Mouse (Mus musculus): ENCODE data around the gene Xlr.
"Not testable (repeated sequence)": the region's sequence is repeated elsewhere in the genome, so short reads cannot be mapped to it uniquely, and the experiment has no call there.

GRCm38 (mm10) chrX:53797519-53797918 is at the start of gene Xlr:
- not testable (repeated sequence) for TF ChIP-seq CTCF (IDR thresholded peaks at IDR 0.05; ENCODE audit: borderline replicate concordance, insufficient read depth, low read depth, low read length); POLR2A (IDR thresholded peaks at IDR 0.05; ENCODE audit: borderline replicate concordance, insufficient read depth, low read length)
